Mouse (Mus musculus): ENCODE results near the gene Gm3642. TPM values are rescaled to one million over a fixed set of nuclear protein-coding genes. Genes with fewer than 3 reads are reported as not detected.
"Not testable (repeated sequence)": the region's sequence is repeated elsewhere in the genome, so short reads cannot be mapped to it uniquely, and the experiment has no call there.

Gm3642 gene
- not detected in 2 replicates for polyA plus RNA-seq (2012; rRNA removed)

DNA sequence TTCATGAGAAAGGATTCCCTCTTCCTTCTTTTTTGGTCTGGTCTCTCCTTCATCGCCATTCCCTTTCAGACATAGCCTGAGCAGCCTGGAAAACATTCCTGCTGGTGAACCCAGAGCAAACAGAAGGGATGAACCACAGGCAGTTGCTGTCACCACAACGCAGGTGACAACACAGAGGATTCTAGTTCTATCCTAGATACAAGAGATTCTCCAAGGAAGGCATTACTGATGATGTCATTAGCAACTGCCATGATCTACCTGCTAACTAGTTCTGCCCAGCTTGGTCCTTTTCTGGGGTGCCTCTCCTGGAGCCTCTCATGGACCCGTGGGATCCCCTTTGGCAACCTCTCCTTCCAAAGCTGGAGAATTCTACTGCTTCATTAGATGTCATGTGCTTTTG lies at the start of gene Gm3642:
Gene Gm3642 (minus strand): TSS at position 101 of the 400 bp plus-strand sequence.
- not testable (repeated sequence) for H3K36me3 ChIP-seq (ENCODE audit: control insufficient read depth, insufficient read depth, low read length); H3K4me1 ChIP-seq (replicated peaks; ENCODE audit: control insufficient read depth, insufficient read depth, low read length); DNase-seq; H3K27ac ChIP-seq (ENCODE audit: control insufficient read depth, insufficient read depth, low read length); H3K27me3 ChIP-seq (ENCODE audit: control insufficient read depth, insufficient read depth, low read length); H3K4me3 ChIP-seq (ENCODE audit: control insufficient read depth, insufficient read depth, low read length)
- WGBS = no CpG with 5 or more reads among the region's 3 CpGs

DNA sequence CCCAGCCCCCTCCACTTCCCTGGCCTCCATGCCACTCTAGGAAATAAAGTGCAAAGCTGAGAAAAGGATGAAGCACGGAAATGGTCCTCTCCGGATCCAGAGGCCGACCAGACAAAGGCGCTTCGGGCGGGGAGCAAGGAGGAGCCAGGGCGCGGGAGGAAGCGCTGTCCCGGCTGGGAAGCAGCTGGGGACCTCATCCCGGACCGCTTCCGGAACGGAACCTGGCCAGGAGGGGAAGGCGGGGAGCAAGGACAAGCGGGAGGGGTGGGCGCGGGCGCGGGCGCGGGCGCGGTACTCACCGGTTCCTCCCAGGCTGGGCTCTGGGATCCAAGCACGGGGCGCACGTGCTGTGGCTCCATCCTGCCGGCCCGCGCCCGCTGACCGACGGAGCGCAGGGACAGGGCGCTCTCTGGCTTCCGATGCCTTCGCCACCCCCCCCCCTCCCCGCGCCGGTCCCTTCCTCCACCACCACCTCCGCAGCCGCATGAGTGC lies 49.5 kb upstream of the Gm3642 start, which contains the start of gene Gm3667:
Gene Gm3667 (minus strand): TSS at position 442 of the 492 bp plus-strand sequence.
- not testable (repeated sequence) for H3K4me3 ChIP-seq (ENCODE audit: control insufficient read depth, insufficient read depth, low read length); H3K27me3 ChIP-seq (ENCODE audit: control insufficient read depth, insufficient read depth, low read length); H3K4me1 ChIP-seq (replicated peaks; ENCODE audit: control insufficient read depth, insufficient read depth, low read length); H3K36me3 ChIP-seq (ENCODE audit: control insufficient read depth, insufficient read depth, low read length); H3K27ac ChIP-seq (ENCODE audit: control insufficient read depth, insufficient read depth, low read length); DNase-seq
- 3% methylated on average over 32 of the region's 43 CpGs for WGBS

DNA sequence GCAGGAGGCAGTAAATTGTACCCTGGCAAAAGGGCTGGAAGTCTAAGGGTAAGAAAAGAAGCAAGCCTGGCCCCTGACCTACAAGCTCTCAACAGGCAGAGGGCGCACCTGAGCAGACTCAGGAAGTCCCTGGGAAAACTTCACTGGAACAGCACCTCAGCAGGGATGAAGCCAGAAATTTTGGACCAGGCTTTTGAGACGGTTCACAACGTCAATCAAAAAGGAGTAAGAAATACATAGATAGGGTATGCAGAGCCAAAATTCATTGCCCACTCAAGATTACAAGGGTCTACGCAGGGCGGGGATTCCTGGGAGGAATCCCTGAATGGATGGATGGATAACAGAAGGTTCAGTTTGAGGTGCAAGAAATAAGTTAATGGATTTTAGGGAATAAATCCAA lies 48.7 kb upstream of the Gm3642 start:
- not testable (repeated sequence) for DNase-seq; H3K27ac ChIP-seq (ENCODE audit: control insufficient read depth, insufficient read depth, low read length)
- 28% methylated on average over 5 of the region's 5 CpGs for WGBS

DNA sequence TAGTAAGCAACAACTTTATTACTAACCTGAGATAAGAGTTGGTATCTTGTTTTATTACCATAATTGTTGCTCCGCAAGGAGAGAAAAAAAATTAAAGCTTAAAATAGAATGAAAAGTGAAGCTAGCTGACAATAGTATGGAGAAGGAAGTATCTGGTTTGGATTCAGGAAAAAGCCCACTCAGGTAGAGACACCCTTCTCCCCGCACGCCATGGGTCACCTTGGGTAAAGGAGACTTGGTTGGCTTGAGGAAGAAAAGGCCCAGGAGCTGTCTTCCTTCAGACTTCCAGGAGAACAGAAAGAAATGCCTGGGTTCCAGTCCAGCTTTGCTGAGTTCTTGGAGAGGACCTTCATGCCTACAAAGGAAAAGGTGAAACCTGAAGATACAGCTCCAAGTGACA lies 16.8 kb downstream of the Gm3642 start:
- H3K4me3 ChIP-seq (ENCODE audit: control insufficient read depth, insufficient read depth, low read length); DNase-seq; H3K27ac ChIP-seq (ENCODE audit: control insufficient read depth, insufficient read depth, low read length); H3K4me1 ChIP-seq (replicated peaks; ENCODE audit: control insufficient read depth, insufficient read depth, low read length); H3K27me3 ChIP-seq (ENCODE audit: control insufficient read depth, insufficient read depth, low read length); H3K36me3 ChIP-seq (ENCODE audit: control insufficient read depth, insufficient read depth, low read length): not testable (repeated sequence)
- 92% methylated on average over 3 of the region's 3 CpGs for WGBS

More for the DNA sequence above, 48.7 kb upstream of the Gm3642 start:
- not testable (repeated sequence) for H3K4me1 ChIP-seq (replicated peaks; ENCODE audit: control insufficient read depth, insufficient read depth, low read length); H3K4me3 ChIP-seq (ENCODE audit: control insufficient read depth, insufficient read depth, low read length); H3K27me3 ChIP-seq (ENCODE audit: control insufficient read depth, insufficient read depth, low read length); H3K36me3 ChIP-seq (ENCODE audit: control insufficient read depth, insufficient read depth, low read length)

Other genes starting within 250 kb of the Gm3642 start
- gene Gm3629, start 249.7 kb downstream of the Gm3642 start, polyA plus RNA-seq (2012; rRNA removed) = 0.11 TPM in 1 of 2 replicates, not detected in the other
- gene Gm3460, start 217.9 kb downstream of the Gm3642 start, polyA plus RNA-seq (2012; rRNA removed) = not detected in 2 replicates
- not detected in 2 replicates for gene Gm10251, start 156.1 kb downstream of the Gm3642 start, polyA plus RNA-seq (2012; rRNA removed)
- not detected in 2 replicates for gene Gm8050, start 120.1 kb downstream of the Gm3642 start, polyA plus RNA-seq (2012; rRNA removed)
- 0.62 and 0.89 TPM in 2 replicates for gene Gm3636, start 98.0 kb downstream of the Gm3642 start, polyA plus RNA-seq (2012; rRNA removed)
- not detected in 2 replicates for gene Gm8362, start 65.9 kb downstream of the Gm3642 start, polyA plus RNA-seq (2012; rRNA removed)
- gene Gm3667, start 49.7 kb upstream of the Gm3642 start, polyA plus RNA-seq (2012; rRNA removed) = not detected in 2 replicates
- gene Gm6356, start 133.5 kb upstream of the Gm3642 start, polyA plus RNA-seq (2012; rRNA removed) = not detected in 2 replicates
- 0.30 TPM in 1 of 2 replicates, not detected in the other for gene Gm10406, start 187.1 kb upstream of the Gm3642 start, polyA plus RNA-seq (2012; rRNA removed)
- not detected in 2 replicates for gene Gm3685, start 204.7 kb upstream of the Gm3642 start, polyA plus RNA-seq (2012; rRNA removed)